Mouse (Mus musculus): ENCODE measurements at regions not wholly inside any gene's neighbourhood (a gene's known extent, or its start where the extent isn't known, plus 50 kb on each side); places are given as distances from the start of the nearest gene placed in this dataset.
A peak's percentile ranks its signal among the peaks of the same experiment; 100 is the strongest.

- Histone ChIP-seq H3K9ac (ENCODE audit: low read length) (no peak overlapping the region), H3K9me3 (replicated peaks; ENCODE audit: control insufficient read depth, low read length) (no peaks in the 10 kb centered on the region), H3K36me3 (ENCODE audit: control insufficient read depth, insufficient read depth, low read length) (no peaks in the 10 kb centered on the region), H3K4me2 (ENCODE audit: low read length) (no peak overlapping the region), H3K27me3 (replicated peaks; ENCODE audit: control insufficient read depth, insufficient read depth, low read length) (no peaks in the 10 kb centered on the region), H3K4me1 (ENCODE audit: control insufficient read depth, insufficient read depth, low read length) (peaks cover 5% of the 10 kb centered on the region; the same call in 1 of the 2 replicates), H3K27ac (ENCODE audit: low read depth, low read length) (no peak overlapping the region), H3K4me3 (ENCODE audit: low read depth, low read length) (no peak overlapping the region)
- no peak for DNase-seq (ENCODE audit: low spot score)
- WGBS = 82% methylated on average over 3 of the region's 3 CpGs
- no peak for ATAC-seq
Observed at GRCm38 (mm10) chr5:112142731-112143130, 109.6 kb downstream of the Cryba4 start.

- Histone ChIP-seq H3K27ac (ENCODE audit: low read depth, low read length) (no peak overlapping the region), H3K9me3 (replicated peaks; ENCODE audit: control insufficient read depth, low read length) (no peaks in the 10 kb centered on the region), H3K9ac (ENCODE audit: low read length) (no peak overlapping the region), H3K4me2 (ENCODE audit: low read length) (no peak overlapping the region), H3K36me3 (ENCODE audit: control insufficient read depth, insufficient read depth, low read length) (no peaks in the 10 kb centered on the region), H3K27me3 (replicated peaks; ENCODE audit: control insufficient read depth, insufficient read depth, low read length) (no peaks in the 10 kb centered on the region), H3K4me1 (ENCODE audit: control insufficient read depth, insufficient read depth, low read length) (peaks cover 3% of the 10 kb centered on the region; the same call in 1 of the 2 replicates), H3K4me3 (ENCODE audit: low read depth, low read length) (no peak overlapping the region)
- WGBS = 66% methylated on average over 16 of the region's 16 CpGs
- ATAC-seq (no peak), DNase-seq (ENCODE audit: low spot score) (no peak)
Observed at GRCm38 (mm10) chr5:112143993-112144621, 108.2 kb downstream of the Cryba4 start.

- Histone ChIP-seq H3K27me3 (replicated peaks; ENCODE audit: control insufficient read depth, insufficient read depth, low read length) (no peaks in the 10 kb centered on the region; the same call in 1 of the 2 replicates), H3K4me2 (ENCODE audit: low read length) (peak overlapping the region; percentile 56), H3K4me1 (ENCODE audit: control insufficient read depth, insufficient read depth, low read length) (no peaks in the 10 kb centered on the region), H3K9ac (ENCODE audit: low read length) (peak overlapping the region; percentile 64), H3K9me3 (replicated peaks; ENCODE audit: control insufficient read depth, low read length) (no peaks in the 10 kb centered on the region), H3K27ac (ENCODE audit: low read depth, low read length) (peak overlapping the region; percentile 65; the same call in 1 of the 2 replicates), H3K36me3 (ENCODE audit: control insufficient read depth, insufficient read depth, low read length) (no peaks in the 10 kb centered on the region), H3K4me3 (ENCODE audit: low read depth, low read length) (peak overlapping the region; percentile 26)
- ATAC-seq (peak; percentile 93), DNase-seq (ENCODE audit: low spot score) (peak; percentile 86)
- WGBS = under 1% methylated on average over 39 of the region's 39 CpGs
Observed at GRCm38 (mm10) chr5:112153675-112154085, 98.6 kb downstream of the Cryba4 start.

GRCm38 (mm10) chr5:112154650-112155049 lies 97.7 kb downstream of the Cryba4 start:
- no peak for ATAC-seq
- no peak overlapping the region for H3K4me2 ChIP-seq (ENCODE audit: low read length)
- no peaks in the 10 kb centered on the region; the same call in 1 of the 2 replicates for H3K27me3 ChIP-seq (replicated peaks; ENCODE audit: control insufficient read depth, insufficient read depth, low read length)

GRCm38 (mm10) chr5:112155051-112155450 lies 97.3 kb downstream of the Cryba4 start:
- DNase-seq (ENCODE audit: low spot score) = no peak
- no peak for ATAC-seq
- WGBS = 70% methylated on average over 6 of the region's 6 CpGs
- no peak overlapping the region for H3K4me2 ChIP-seq (ENCODE audit: low read length)
- H3K9me3 ChIP-seq (replicated peaks; ENCODE audit: control insufficient read depth, low read length) = no peaks in the 10 kb centered on the region
- no peak overlapping the region for H3K4me3 ChIP-seq (ENCODE audit: low read depth, low read length)
- no peaks in the 10 kb centered on the region; the same call in 1 of the 2 replicates for H3K27me3 ChIP-seq (replicated peaks; ENCODE audit: control insufficient read depth, insufficient read depth, low read length)
- H3K27ac ChIP-seq (ENCODE audit: low read depth, low read length) = no peak overlapping the region
- H3K4me1 ChIP-seq (ENCODE audit: control insufficient read depth, insufficient read depth, low read length) = no peaks in the 10 kb centered on the region
- no peak overlapping the region for H3K9ac ChIP-seq (ENCODE audit: low read length)
- H3K36me3 ChIP-seq (ENCODE audit: control insufficient read depth, insufficient read depth, low read length) = no peaks in the 10 kb centered on the region

More at GRCm38 (mm10) chr5:112154650-112155049, 97.7 kb downstream of the Cryba4 start:
- H3K36me3 ChIP-seq (ENCODE audit: control insufficient read depth, insufficient read depth, low read length) = no peaks in the 10 kb centered on the region
- no peak for DNase-seq (ENCODE audit: low spot score)
- no peak overlapping the region for H3K9ac ChIP-seq (ENCODE audit: low read length)
- WGBS = 82% methylated on average over 4 of the region's 4 CpGs
- no peak overlapping the region for H3K27ac ChIP-seq (ENCODE audit: low read depth, low read length)
- no peak overlapping the region for H3K4me3 ChIP-seq (ENCODE audit: low read depth, low read length)
- no peaks in the 10 kb centered on the region for H3K4me1 ChIP-seq (ENCODE audit: control insufficient read depth, insufficient read depth, low read length)
- no peaks in the 10 kb centered on the region for H3K9me3 ChIP-seq (replicated peaks; ENCODE audit: control insufficient read depth, low read length)

- no peak overlapping the region for H3K27ac ChIP-seq (ENCODE audit: low read depth, low read length)
- no peaks in the 10 kb centered on the region; the same call in 1 of the 2 replicates for H3K27me3 ChIP-seq (replicated peaks; ENCODE audit: control insufficient read depth, insufficient read depth, low read length)
- 7% methylated on average over 1 of the region's 1 CpGs for WGBS
- H3K4me2 ChIP-seq (ENCODE audit: low read length) = no peak overlapping the region
- no peak overlapping the region for H3K4me3 ChIP-seq (ENCODE audit: low read depth, low read length)
- H3K4me1 ChIP-seq (ENCODE audit: control insufficient read depth, insufficient read depth, low read length) = no peaks in the 10 kb centered on the region
- H3K9me3 ChIP-seq (replicated peaks; ENCODE audit: control insufficient read depth, low read length) = no peaks in the 10 kb centered on the region
- no peak overlapping the region for H3K9ac ChIP-seq (ENCODE audit: low read length)
- no peaks in the 10 kb centered on the region for H3K36me3 ChIP-seq (ENCODE audit: control insufficient read depth, insufficient read depth, low read length)
- DNase-seq (ENCODE audit: low spot score) = no peak
- ATAC-seq = no peak
Observed at GRCm38 (mm10) chr5:112156005-112156404, 96.3 kb downstream of the Cryba4 start.

GRCm38 (mm10) chr5:112166410-112167175 lies 85.7 kb downstream of the Cryba4 start:
- peak; percentile 76 for ATAC-seq
- Histone ChIP-seq H3K36me3 (ENCODE audit: control insufficient read depth, insufficient read depth, low read length) (no peaks in the 10 kb centered on the region), H3K4me3 (ENCODE audit: low read depth, low read length) (no peak overlapping the region), H3K9me3 (replicated peaks; ENCODE audit: control insufficient read depth, low read length) (no peaks in the 10 kb centered on the region), H3K4me2 (ENCODE audit: low read length) (no peak overlapping the region), H3K4me1 (ENCODE audit: control insufficient read depth, insufficient read depth, low read length) (peaks cover 13% of the 10 kb centered on the region), H3K9ac (ENCODE audit: low read length) (no peak overlapping the region), H3K27ac (ENCODE audit: low read depth, low read length) (peak overlapping the region; percentile 60), H3K27me3 (replicated peaks; ENCODE audit: control insufficient read depth, insufficient read depth, low read length) (no peaks in the 10 kb centered on the region)
- peak; percentile 35 for DNase-seq (ENCODE audit: low spot score)
- 17% methylated on average over 11 of the region's 11 CpGs for WGBS

GRCm38 (mm10) chr5:112167790-112168189 lies 84.5 kb downstream of the Cryba4 start:
- Histone ChIP-seq H3K4me1 (ENCODE audit: control insufficient read depth, insufficient read depth, low read length) (peaks cover 13% of the 10 kb centered on the region), H3K4me2 (ENCODE audit: low read length) (no peak overlapping the region), H3K27me3 (replicated peaks; ENCODE audit: control insufficient read depth, insufficient read depth, low read length) (no peaks in the 10 kb centered on the region), H3K4me3 (ENCODE audit: low read depth, low read length) (no peak overlapping the region), H3K9ac (ENCODE audit: low read length) (no peak overlapping the region), H3K27ac (ENCODE audit: low read depth, low read length) (no peak overlapping the region), H3K36me3 (ENCODE audit: control insufficient read depth, insufficient read depth, low read length) (no peaks in the 10 kb centered on the region), H3K9me3 (replicated peaks; ENCODE audit: control insufficient read depth, low read length) (no peaks in the 10 kb centered on the region)
- ATAC-seq (no peak), DNase-seq (ENCODE audit: low spot score) (no peak)
- WGBS = 48% methylated on average over 10 of the region's 10 CpGs

GRCm38 (mm10) chr5:112171325-112171724 lies 81.0 kb downstream of the Cryba4 start:
- 76% methylated on average over 2 of the region's 2 CpGs for WGBS
- Histone ChIP-seq H3K36me3 (ENCODE audit: control insufficient read depth, insufficient read depth, low read length) (no peaks in the 10 kb centered on the region), H3K4me2 (ENCODE audit: low read length) (no peak overlapping the region), H3K4me1 (ENCODE audit: control insufficient read depth, insufficient read depth, low read length) (peaks cover 13% of the 10 kb centered on the region), H3K27me3 (replicated peaks; ENCODE audit: control insufficient read depth, insufficient read depth, low read length) (no peaks in the 10 kb centered on the region), H3K9me3 (replicated peaks; ENCODE audit: control insufficient read depth, low read length) (no peaks in the 10 kb centered on the region), H3K4me3 (ENCODE audit: low read depth, low read length) (no peak overlapping the region), H3K27ac (ENCODE audit: low read depth, low read length) (no peak overlapping the region), H3K9ac (ENCODE audit: low read length) (no peak overlapping the region)
- DNase-seq (ENCODE audit: low spot score) (no peak), ATAC-seq (no peak)
